Mouse (Mus musculus): ENCODE measurements around the gene Rho. TPM values are rescaled to one million over a fixed set of nuclear protein-coding genes. Genes with fewer than 3 reads are reported as not detected.

Gene Rho
- polyA plus RNA-seq, 1 experiment from 2014 or later = 0.19 TPM

DNA sequence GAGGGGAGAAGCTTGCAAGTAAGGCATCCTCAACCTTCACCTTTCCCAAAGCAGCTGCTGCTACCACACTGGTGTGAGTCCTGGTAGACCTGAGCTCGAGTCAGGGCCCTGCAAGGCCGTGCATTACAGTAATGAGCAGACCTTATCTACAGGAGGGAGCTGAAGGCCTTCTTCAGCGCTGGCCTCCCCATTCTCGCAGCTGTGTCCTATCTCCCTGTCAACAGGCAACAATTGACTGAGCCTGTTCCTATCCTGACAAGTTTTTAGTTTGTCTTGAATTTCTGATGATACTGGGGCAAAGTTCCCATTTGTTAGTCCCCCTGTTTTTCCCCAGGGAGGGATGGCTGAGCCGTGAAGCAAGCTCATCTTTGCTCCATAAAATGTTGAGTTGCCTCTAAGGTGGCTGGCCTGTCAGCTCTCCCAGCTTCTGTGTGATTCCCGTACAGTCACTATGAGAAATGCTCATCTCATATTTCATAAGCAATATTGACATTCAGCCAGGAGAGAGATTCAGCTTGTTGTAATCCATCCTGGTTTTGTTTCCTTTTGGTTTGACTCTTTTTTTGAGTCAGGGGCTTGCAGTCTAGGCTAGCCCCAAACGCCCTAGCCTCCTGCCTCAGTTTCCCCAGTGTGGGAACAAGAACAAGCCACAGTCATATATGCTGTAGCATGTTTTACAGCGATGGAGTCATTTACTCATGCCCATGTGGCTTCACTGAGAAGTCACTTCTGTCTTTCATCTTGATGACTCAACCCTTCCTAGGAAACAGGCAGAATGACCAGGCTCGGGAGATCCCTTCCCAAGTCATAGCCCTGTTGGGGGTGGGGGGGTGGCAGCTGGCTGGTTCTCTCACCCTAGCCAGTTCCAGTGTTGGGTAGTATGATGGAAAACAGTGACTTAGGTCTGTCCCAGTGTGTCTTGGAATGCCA is 12.2 kb downstream of the Rho start:
- WGBS = 77% methylated on average over 9 of the region's 9 CpGs
- peaks cover 16% of the 10 kb centered on the region for H3K4me1 ChIP-seq
- no peaks in the 10 kb centered on the region for H3K36me3 ChIP-seq
- no peak overlapping the region for H3K9ac ChIP-seq
- no peak for ATAC-seq (ENCODE audit: low FRiP score)
- H3K4me2 ChIP-seq (replicated peaks) = no peak overlapping the region
- H3K27ac ChIP-seq = no peak overlapping the region
- H3K4me3 ChIP-seq = no peak overlapping the region
- no peaks in the 10 kb centered on the region for H3K27me3 ChIP-seq
- no peaks in the 10 kb centered on the region for H3K9me3 ChIP-seq (replicated peaks)

DNA sequence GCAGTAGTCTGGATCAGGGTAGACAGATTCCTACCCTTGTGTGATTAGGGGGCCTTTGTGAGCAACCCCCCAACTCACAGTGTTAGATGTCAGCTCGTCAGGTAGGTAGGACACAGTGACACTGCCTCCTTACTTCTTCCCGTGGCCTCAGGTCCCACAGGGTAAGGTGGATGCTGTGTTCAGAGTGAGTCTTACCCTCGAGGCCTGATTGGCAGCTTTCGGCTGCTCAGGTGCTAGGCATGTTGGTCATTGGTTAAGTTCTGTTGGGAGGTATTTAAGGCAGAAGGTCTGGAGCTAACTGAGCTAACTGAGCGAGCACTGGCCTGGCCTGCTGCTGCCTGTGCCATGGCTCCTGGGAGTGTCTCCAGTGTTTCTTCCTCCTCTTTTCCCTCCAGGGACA is 13.1 kb downstream of the Rho start, which contains the start of gene H1foo:
Gene H1foo, plus strand, starts transcription at position 301 of the 400 bp plus-strand sequence.
- no peak within 1 kb of the TSS for H3K4me2 ChIP-seq (replicated peaks)
- H3K9me3 ChIP-seq (replicated peaks) = no peaks in the 10 kb centered on the region
- no peak within 1 kb of the TSS for H3K4me3 ChIP-seq
- WGBS = 88% methylated on average over 5 of the region's 5 CpGs
- H3K4me1 ChIP-seq = peaks cover 16% of the 10 kb centered on the region
- H3K36me3 ChIP-seq = no peaks in the 10 kb centered on the region
- no peak for ATAC-seq (ENCODE audit: low FRiP score)
- no peaks in the 10 kb centered on the region for H3K27me3 ChIP-seq
- no peak within 1 kb of the TSS for H3K9ac ChIP-seq
- no peak within 1 kb of the TSS for H3K27ac ChIP-seq

DNA sequence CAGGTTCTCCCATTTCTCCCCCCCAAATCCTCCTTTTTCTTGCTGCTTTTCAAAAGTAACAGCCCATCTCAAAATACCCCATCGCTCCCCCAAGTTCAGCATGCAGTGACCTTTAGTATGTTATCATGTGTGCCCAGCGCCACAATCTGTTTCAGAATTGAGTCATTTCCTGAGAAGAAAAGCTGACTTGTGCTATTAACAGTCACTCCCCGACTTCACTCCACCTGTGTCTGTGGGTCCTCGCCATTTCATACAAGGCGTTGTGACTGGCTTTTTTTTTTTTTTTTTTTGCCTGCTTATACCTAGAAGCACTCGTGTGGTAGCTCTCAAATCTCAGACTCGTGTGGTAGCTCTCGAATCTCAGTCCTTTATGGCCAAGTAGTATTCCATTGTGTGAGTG is 14.1 kb downstream of the Rho start:
- no peak for ATAC-seq (ENCODE audit: low FRiP score)
- Histone ChIP-seq H3K4me3 (no peak overlapping the region), H3K27ac (no peak overlapping the region), H3K4me1 (peaks cover 15% of the 10 kb centered on the region), H3K27me3 (no peaks in the 10 kb centered on the region), H3K4me2 (replicated peaks) (no peak overlapping the region), H3K9ac (no peak overlapping the region), H3K9me3 (replicated peaks) (no peaks in the 10 kb centered on the region), H3K36me3 (no peaks in the 10 kb centered on the region)
- 84% methylated on average over 8 of the region's 8 CpGs for WGBS

DNA sequence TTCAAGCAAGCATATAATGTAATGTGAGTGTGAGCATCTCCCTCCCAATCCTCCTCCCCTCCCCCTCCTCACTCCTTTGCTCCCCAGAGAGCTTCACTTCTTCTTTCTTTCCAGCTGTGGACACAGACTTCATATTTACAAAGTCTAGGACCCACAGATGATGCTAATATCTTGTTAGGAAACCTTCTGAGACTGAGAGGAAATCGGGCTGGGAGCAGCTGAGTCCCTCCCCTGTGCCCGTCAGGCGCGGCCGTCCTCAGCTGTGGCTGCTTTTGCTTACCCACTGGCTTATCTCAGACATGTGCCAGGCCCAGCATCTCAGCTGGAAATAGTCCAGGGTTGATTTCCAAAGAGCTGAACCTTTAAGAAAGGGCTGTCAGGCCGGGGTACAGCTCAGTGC is 14.8 kb downstream of the Rho start:
- no peaks in the 10 kb centered on the region for H3K36me3 ChIP-seq
- H3K9me3 ChIP-seq (replicated peaks) = no peaks in the 10 kb centered on the region
- H3K4me1 ChIP-seq = peaks cover 7% of the 10 kb centered on the region
- no peaks in the 10 kb centered on the region for H3K27me3 ChIP-seq
- H3K9ac ChIP-seq = no peak overlapping the region
- H3K4me3 ChIP-seq = no peak overlapping the region
- H3K27ac ChIP-seq = 0 out of 2 replicates have a peak overlapping the region, but pooled peaks have one; percentile 23
- no peak overlapping the region for H3K4me2 ChIP-seq (replicated peaks)
- 0 out of 2 replicates have a peak, but pooled peaks have one; percentile 19 for ATAC-seq (ENCODE audit: low FRiP score)
- 58% methylated on average over 6 of the region's 6 CpGs for WGBS

- H3K27me3 ChIP-seq = no peaks in the 10 kb centered on the region
- H3K4me3 ChIP-seq = no peak overlapping the region
- H3K36me3 ChIP-seq = no peaks in the 10 kb centered on the region
- H3K4me1 ChIP-seq = peaks cover 22% of the 10 kb centered on the region
- no peak overlapping the region for H3K4me2 ChIP-seq (replicated peaks)
- no peaks in the 10 kb centered on the region for H3K9me3 ChIP-seq (replicated peaks)
- WGBS = 74% methylated on average over 9 of the region's 9 CpGs
- H3K27ac ChIP-seq = no peak overlapping the region
- 0 out of 2 replicates have a peak overlapping the region, but pooled peaks have one; percentile 6 for H3K9ac ChIP-seq
- ATAC-seq (ENCODE audit: low FRiP score) = no peak
Measured at GRCm38 (mm10) chr6:115954506-115955074, 23.0 kb downstream of the Rho start.

DNA sequence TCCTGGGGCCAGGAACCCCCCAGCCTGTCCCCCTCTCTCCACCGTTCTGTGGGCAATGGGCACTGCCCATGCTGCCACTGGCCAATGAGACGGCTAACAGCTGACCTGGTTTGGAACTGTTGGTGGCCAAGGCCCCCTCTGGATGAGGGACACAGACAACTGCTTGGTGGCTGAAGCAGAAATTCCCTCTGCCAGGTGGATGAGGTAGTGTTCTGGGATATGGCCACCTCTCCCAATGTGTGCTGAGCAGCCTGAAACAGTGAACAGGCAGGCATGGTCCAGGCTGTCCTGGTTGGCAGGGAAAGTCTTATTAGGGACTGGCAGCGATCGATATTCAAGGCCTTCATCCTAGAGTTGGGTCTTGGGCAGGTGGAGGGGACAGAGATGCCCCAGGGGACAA is 23.6 kb downstream of the Rho start:
- 92% methylated on average over 4 of the region's 4 CpGs for WGBS
- peaks cover 22% of the 10 kb centered on the region for H3K4me1 ChIP-seq
- H3K27me3 ChIP-seq = no peaks in the 10 kb centered on the region

DNA sequence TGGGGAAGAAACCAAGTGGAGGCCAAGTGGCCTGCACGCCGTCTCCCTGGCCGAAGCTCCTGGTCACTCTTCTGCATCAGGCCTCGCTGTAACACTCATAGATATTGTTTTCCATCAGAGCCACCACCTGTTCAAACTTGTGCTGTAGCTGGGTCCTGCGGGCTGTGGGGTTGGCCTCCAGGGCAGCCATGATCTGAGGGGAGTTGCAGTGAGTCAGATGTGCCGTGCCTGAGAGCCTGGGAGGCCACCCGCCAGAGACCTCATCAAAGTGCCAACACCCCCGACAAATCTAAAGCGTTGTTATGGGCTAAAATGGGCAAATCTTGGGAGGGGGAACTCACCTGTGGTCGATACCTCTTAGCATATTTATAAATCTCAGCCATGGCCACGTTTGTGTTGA is 24.1 kb downstream of the Rho start:
- H3K9me3 ChIP-seq (replicated peaks) = no peaks in the 10 kb centered on the region
- no peak overlapping the region for H3K4me2 ChIP-seq (replicated peaks)
- no peak overlapping the region for H3K4me3 ChIP-seq
- 78% methylated on average over 11 of the region's 11 CpGs for WGBS
- ATAC-seq (ENCODE audit: low FRiP score) = no peak
- H3K36me3 ChIP-seq = no peaks in the 10 kb centered on the region
- H3K27ac ChIP-seq = no peak overlapping the region
- H3K4me1 ChIP-seq = peaks cover 22% of the 10 kb centered on the region
- H3K9ac ChIP-seq = no peak overlapping the region
- no peaks in the 10 kb centered on the region for H3K27me3 ChIP-seq

More for the DNA sequence above, 23.6 kb downstream of the Rho start:
- Histone ChIP-seq H3K4me2 (replicated peaks) (no peak overlapping the region), H3K9me3 (replicated peaks) (no peaks in the 10 kb centered on the region), H3K4me3 (no peak overlapping the region), H3K27ac (no peak overlapping the region), H3K36me3 (no peaks in the 10 kb centered on the region), H3K9ac (no peak overlapping the region)
- ATAC-seq (ENCODE audit: low FRiP score) = no peak

DNA sequence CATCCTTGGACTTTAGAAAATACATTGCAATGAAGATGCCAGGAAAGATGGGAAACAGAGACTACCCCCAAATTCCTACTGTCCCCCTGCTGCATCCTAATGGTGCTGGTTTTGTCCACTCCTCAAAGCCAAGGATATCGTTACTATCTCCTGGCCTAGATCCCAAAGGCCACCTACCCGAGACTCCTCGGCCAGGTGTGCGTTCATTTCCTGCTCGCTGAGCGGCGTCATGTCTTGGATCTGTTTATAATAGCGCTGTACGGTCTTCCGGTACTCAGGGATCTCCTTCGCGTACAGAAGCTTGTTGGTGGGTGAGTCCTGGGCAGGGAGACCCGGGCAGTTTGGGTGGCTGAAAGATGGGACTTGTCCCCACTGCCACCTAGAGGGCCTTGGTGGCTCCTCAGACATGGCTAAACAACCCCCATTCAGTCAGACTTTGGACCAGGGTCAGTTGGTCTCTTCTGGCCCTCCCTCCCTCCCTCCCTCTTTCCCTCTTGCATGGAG is 24.9 kb downstream of the Rho start:
- H3K4me3 ChIP-seq = no peak overlapping the region
- peaks cover 22% of the 10 kb centered on the region for H3K4me1 ChIP-seq
- no peak overlapping the region for H3K27ac ChIP-seq
- H3K36me3 ChIP-seq = no peaks in the 10 kb centered on the region
- 86% methylated on average over 13 of the region's 13 CpGs for WGBS
- no peak overlapping the region for H3K4me2 ChIP-seq (replicated peaks)
- H3K27me3 ChIP-seq = no peaks in the 10 kb centered on the region
- no peak overlapping the region for H3K9ac ChIP-seq
- no peaks in the 10 kb centered on the region for H3K9me3 ChIP-seq (replicated peaks)
- ATAC-seq (ENCODE audit: low FRiP score) = 0 out of 2 replicates have a peak, but pooled peaks have one; percentile 1

DNA sequence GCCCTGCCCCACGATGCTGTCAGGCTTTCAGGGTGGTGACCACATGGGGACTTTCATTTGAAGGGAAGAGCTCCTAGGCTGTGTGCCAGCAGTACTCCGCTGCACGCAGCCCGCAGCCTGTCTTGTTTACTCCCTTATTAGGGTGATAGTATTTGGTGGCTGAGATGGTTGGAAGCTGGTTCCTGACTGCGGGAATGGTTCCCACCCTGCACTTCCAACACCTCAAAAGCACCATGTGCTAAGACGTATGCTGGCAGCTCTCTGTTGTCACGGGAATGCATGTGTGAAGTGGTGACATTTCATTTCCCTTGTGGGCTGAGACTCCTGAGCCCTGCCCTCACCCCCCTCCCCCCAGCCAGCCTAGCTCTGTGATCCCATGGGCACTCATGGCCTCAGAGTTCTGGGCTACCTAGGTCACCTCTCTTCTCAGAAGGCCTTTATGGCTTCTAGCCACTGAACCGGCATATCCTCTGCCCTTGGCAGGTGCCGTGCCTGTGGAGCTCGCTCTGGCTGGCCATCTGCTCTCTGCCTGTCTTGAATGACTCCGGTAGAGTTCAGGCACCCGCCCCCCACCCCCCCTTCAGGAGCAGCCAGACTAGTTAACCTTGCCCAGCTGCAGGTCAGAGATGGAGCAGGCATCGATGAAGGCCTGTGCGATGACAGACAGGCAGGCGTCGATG is 25.5 kb downstream of the Rho start:
- Histone ChIP-seq H3K4me1 (peaks cover 22% of the 10 kb centered on the region), H3K27ac (no peak overlapping the region), H3K27me3 (no peaks in the 10 kb centered on the region), H3K4me3 (no peak overlapping the region), H3K4me2 (replicated peaks) (no peak overlapping the region), H3K9me3 (replicated peaks) (no peaks in the 10 kb centered on the region), H3K36me3 (no peaks in the 10 kb centered on the region), H3K9ac (no peak overlapping the region)
- WGBS = 38% methylated on average over 16 of the region's 16 CpGs
- 0 out of 2 replicates have a peak, but pooled peaks have one; percentile 23 for ATAC-seq (ENCODE audit: low FRiP score)

DNA sequence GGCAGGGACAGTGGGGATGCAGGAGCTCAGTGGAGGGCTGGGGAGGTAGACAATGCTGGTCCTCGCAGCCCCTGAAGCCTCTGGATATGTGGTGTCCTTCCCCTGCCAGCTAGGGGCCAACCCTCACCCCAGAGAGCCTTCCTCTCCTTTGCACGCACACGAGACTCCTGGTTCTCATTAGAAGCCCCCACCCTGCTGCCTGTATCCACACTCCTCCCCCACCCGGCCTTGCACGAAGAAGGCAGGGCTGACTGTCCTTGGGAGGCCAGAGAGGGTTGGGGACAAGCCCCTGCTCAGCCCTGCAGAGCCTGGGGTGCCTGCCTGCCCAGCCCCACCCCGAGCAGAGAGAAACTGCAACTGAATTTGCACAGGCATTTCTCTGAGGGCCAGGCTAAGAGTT is 26.1 kb downstream of the Rho start:
- H3K27me3 ChIP-seq = no peaks in the 10 kb centered on the region
- ATAC-seq (ENCODE audit: low FRiP score) = no peak
- H3K4me2 ChIP-seq (replicated peaks) = no peak overlapping the region
- H3K36me3 ChIP-seq = no peaks in the 10 kb centered on the region
- H3K4me1 ChIP-seq = peaks cover 22% of the 10 kb centered on the region
- WGBS = 23% methylated on average over 6 of the region's 6 CpGs
- H3K9ac ChIP-seq = no peak overlapping the region
- no peaks in the 10 kb centered on the region for H3K9me3 ChIP-seq (replicated peaks)
- H3K4me3 ChIP-seq = no peak overlapping the region
- no peak overlapping the region for H3K27ac ChIP-seq

- Histone ChIP-seq H3K36me3 (no peaks in the 10 kb centered on the region), H3K9ac (no peak overlapping the region), H3K4me2 (replicated peaks) (no peak overlapping the region), H3K4me3 (no peak overlapping the region), H3K4me1 (peaks cover 22% of the 10 kb centered on the region), H3K9me3 (replicated peaks) (no peaks in the 10 kb centered on the region), H3K27ac (no peak overlapping the region), H3K27me3 (no peaks in the 10 kb centered on the region)
- 89% methylated on average over 9 of the region's 9 CpGs for WGBS
- no peak for ATAC-seq (ENCODE audit: low FRiP score)
Measured at GRCm38 (mm10) chr6:115958445-115958844, 26.9 kb downstream of the Rho start.

GRCm38 (mm10) chr6:115959151-115959691 is 27.7 kb downstream of the Rho start:
- Histone ChIP-seq H3K4me1 (peaks cover 22% of the 10 kb centered on the region), H3K4me3 (no peak overlapping the region), H3K27ac (no peak overlapping the region)

More at GRCm38 (mm10) chr6:115959151-115959691, 27.7 kb downstream of the Rho start:
- Histone ChIP-seq H3K27me3 (no peaks in the 10 kb centered on the region), H3K9ac (no peak overlapping the region), H3K9me3 (replicated peaks) (no peaks in the 10 kb centered on the region), H3K4me2 (replicated peaks) (no peak overlapping the region), H3K36me3 (no peaks in the 10 kb centered on the region)
- WGBS = 77% methylated on average over 7 of the region's 7 CpGs
- no peak for ATAC-seq (ENCODE audit: low FRiP score)
